Mouse (Mus musculus): ENCODE measurements around the gene Stag1. TPM values are rescaled to one million over a fixed set of nuclear protein-coding genes. Genes with fewer than 3 reads are reported as not detected.

The Stag1 gene
- total RNA-seq, 2 experiments from 2014 or later: 56.8 to 67.8 TPM

DNA sequence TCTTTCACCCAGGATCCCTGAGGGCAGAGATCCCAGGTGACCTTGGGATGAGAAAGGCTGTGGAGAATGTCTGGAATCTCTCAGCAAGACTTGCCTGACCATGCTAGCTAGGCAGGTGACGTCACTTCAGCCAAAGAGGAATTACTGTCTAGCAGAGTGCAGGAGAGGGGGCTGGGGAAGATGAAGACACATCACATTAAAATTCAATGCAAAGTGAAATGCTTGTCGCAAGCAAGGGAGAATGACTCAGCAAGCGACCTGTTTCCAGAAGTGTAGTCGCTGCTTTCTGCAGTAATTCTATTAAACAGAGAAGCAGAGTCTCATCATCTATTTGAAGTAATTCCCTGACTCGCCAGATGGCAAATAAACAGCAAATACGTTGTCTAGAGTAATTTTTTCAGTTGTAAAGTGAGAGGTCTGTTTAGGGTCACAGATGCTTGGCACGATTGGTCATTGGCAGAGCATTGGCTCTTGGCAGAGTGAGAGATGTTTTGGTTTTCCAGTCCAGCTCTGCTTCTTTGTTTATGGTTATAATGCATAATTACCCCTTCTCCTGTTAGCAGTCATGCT lies 8.5 kb downstream of the Stag1 start:
- no peak for DNase-seq

- no peak for DNase-seq
These were observed 16.0 kb downstream of the Stag1 start for GRCm38 (mm10) chr9:100613501-100614071.

- peak in 1 of 2 experiments; percentile 21 for DNase-seq
These were observed 19.3 kb downstream of the Stag1 start for GRCm38 (mm10) chr9:100616947-100617346.

- no peak for DNase-seq
These were observed 28.7 kb downstream of the Stag1 start for GRCm38 (mm10) chr9:100626258-100626657.

GRCm38 (mm10) chr9:100640754-100641153 lies 43.2 kb downstream of the Stag1 start:
- DNase-seq: no peak

DNA sequence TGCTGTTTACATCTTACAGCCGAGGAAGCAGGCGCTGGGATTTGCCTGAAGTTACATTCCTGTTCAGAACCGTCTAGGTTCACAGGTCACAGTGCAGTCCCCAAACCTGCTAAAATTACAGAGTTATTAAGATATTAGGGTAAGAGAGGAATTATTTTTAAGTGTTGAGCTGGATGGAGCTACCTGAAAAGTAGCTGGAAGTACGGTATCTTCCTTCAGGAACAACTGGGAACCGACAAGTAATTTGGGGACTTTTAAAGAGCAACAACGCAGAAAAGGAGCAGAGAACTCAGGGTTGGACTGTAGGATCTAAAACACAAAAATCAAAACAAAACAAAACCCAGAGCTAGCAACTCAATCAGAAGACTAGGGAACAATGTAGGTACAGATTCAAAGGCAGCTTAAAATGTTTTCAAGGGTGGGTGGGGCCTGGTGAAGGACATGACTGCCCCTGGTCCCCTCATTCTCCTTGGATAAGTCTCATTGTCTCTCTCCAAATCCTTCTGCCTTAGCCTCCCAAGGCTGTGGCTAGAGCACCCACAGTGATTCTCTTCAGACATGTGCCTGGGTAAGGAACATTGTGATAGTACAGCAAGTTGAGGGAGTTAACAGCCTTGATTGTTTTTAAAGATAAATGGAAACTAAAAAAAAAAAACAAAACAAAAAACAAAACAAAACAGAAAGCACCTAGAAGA lies 43.9 kb downstream of the Stag1 start:
- DNase-seq: no peak

- peak in 1 of 2 experiments; percentile 7 for DNase-seq
These were observed 44.7 kb downstream of the Stag1 start for GRCm38 (mm10) chr9:100642186-100642839.

DNA sequence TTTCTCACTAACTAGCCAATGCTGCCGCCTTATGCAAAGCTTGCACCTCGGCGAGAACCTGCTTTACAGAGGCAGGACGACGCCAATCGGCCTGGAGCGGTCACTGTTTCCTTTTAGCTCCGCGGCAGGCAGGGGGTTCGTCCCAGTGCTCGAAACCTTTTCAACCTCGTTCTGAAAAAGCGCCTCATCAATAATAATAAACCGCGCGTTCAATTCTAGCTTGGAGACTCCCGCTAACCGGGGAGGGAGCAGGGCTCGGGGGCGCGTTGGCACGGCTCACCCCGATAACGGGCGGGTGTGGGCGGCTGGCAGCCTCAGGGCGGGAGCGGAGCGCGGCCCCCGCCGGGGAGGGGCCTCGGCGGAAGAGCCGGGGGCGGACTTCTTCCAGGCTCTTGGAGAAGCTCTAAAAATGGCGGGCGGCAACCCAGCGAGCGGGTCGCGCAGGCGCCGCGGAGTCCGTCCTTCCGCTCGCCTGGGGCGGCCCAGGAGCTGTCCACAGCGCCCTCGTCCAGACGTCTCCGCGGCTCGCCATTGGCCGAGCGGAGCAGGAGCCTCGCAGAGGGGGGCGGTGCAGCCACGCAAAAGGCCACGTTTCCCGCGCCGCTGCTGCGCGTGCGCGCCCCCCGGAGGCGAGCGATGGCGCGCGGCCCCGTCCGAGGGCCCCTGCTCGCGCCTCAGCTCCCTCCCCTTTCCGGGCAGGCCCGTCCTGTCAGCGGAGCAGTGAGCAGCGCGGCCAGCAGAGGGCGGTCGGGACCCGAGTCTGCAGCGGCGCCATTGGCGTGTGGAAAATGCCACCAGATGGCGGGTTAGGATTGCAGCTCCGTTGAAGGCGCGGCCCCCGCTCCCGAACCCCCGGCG lies 45.5 kb downstream of the Stag1 start:
- peak; percentile 99 to 100 for DNase-seq

- DNase-seq: peak; percentile 56
These were observed 46.6 kb downstream of the Stag1 start for GRCm38 (mm10) chr9:100644071-100644771.

DNA sequence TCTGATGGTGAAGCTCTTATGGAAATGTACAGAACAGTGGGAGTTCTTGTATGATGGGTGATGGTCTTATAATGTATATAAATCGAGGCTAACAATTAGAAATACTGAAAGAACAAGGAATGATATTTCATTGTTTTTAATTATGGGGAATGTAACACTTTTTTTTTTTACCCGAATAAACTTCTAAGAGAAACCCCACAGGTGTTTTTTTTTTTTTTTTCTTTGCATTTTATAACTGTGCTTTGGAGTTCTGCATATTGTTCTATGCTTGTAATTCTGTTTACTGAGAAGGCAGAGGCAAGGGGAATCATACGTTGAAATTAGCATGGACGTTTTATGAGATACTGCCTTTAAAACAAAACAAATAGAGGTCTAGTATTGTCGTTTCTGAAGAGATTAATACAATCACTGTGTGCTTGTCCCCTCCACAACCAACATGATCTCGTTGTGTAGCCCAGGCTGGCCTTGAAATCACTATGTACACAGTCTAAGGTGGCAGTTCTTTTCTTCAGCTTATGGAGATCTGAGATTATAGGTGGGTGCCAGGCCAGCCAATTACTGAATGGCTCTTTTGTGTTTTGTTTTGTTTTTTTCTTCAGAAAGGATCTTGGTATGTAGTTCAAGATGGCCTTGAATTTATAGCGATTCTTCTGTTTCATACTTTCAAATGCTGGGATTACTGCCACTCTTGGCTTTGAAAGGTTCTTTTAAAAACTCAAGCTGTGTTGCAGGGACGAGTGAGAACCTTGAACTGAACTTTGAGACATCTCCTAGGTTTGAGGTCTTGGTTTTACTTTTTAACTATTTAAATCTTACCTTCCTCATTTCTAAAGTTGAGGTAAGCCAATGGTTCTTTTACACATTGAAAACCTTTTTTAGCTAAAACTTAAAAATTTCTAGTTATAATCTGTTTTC lies 47.7 kb downstream of the Stag1 start:
- no peak for DNase-seq

GRCm38 (mm10) chr9:100646276-100646675 lies 48.7 kb downstream of the Stag1 start:
- no peak for DNase-seq

- DNase-seq: peak; percentile 77 to 82
These were observed 50.3 kb downstream of the Stag1 start for GRCm38 (mm10) chr9:100647774-100648323.

GRCm38 (mm10) chr9:100654104-100654503 lies 56.5 kb downstream of the Stag1 start:
- DNase-seq: no peak

GRCm38 (mm10) chr9:100656058-100656457 lies 58.5 kb downstream of the Stag1 start:
- no peak for DNase-seq

DNA sequence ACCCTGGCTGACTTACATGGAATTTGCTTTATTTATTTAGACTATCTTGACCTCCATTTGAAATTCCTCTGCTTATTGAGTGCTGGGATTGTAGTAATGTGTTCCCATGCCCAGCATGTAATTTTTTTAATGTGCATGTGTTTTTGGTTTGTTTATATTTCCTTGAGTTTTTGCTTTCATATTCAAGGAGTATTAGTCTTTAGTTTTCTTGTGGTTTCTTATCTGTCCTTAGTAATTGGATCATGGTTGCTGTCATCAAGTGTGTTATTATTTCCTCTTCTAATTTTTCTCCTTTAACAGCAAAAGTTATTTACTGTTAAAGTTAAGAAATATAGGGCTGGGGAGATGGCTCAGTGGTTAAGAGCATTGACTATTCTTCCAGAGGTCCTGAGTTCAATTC lies 63.0 kb downstream of the Stag1 start:
- DNase-seq: no peak

DNA sequence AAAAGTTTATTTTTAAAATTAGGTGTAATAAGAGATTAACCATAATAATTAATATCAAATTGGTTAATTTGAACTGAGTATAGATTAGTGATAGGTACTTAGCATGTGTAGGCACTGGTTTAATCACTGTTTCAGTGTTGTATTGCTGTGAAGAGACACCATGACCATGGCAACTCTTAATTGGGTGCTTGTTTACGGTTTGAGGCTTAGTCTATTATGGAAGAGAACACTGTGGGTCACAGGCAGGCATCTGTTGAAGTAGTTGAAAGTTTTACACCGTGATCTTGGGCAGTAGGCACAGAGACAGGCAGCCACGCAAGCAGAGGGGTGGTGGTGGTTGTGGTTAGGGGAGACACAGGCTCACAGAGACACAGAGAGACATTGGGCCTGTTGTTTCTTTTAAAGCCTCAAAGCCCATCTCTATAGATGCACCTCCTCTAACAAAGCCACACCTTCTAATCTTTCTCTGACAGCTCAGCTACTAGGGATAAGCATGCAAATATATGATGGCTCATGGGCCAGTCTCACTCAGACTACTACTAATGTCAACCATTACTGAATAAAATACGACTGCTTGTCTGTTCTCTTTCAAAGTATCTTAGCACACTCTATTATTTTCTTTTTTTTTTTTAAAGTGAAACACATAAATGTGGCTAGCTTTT lies 66.0 kb downstream of the Stag1 start:
- DNase-seq: no peak

- no peak for DNase-seq
These were observed 72.6 kb downstream of the Stag1 start for GRCm38 (mm10) chr9:100670151-100670550.

- DNase-seq: no peak
These were observed 81.4 kb downstream of the Stag1 start for GRCm38 (mm10) chr9:100679036-100679435.

GRCm38 (mm10) chr9:100682285-100682684 lies 84.7 kb downstream of the Stag1 start:
- no peak for DNase-seq
